Mouse (Mus musculus) monocyte, adult 59 days (primary cell): Measurements from ENCODE around the gene Hoxb13. TPM values are rescaled to one million over a fixed set of nuclear protein-coding genes. Genes with fewer than 3 reads are reported as not detected.

ENCODE experiments used
- total RNA-seq, 2 experiments: library from RNA; stranded (reverse); gene quantifications; one replicate each; pipeline ENCODE4 v1.2.4; 2023

Hoxb13 gene
- total RNA-seq, result not detected

GRCm38 (mm10) chr11:96193521-96194400, at the start of gene Hoxb13:
Gene Hoxb13, plus strand, starts transcription at chr11:96194316.

Other genes with a start within 250 kb of the Hoxb13 start
- not detected for gene Igf2bp1, start 188.4 kb upstream of the Hoxb13 start, total RNA-seq
- not detected for gene Gip, start 169.8 kb upstream of the Hoxb13 start, total RNA-seq
- 10 to 100 TPM; 60.6 to 62.0 TPM for gene Snf8, start 159.4 kb upstream of the Hoxb13 start, total RNA-seq
- 10 to 100 TPM; 39.0 to 39.5 TPM for gene Ube2z, start 128.9 kb upstream of the Hoxb13 start, total RNA-seq
- 100 to 1,000 TPM in 1 of 2 experiments, 10 to 100 TPM in 1; 98.9 to 109 TPM for gene Atp5g1, start 118.6 kb upstream of the Hoxb13 start, total RNA-seq
- gene Calcoco2, start 82.4 kb upstream of the Hoxb13 start, total RNA-seq, result not detected
- gene Ttll6, start 60.5 kb upstream of the Hoxb13 start, total RNA-seq, result not detected
- gene Hoxb9, start 77.1 kb downstream of the Hoxb13 start, total RNA-seq, result not detected
- not detected for gene Hoxb8, start 87.6 kb downstream of the Hoxb13 start, total RNA-seq
- not detected for gene Hoxb7, start 92.3 kb downstream of the Hoxb13 start, total RNA-seq
- not detected for gene Hoxb6, start 98.2 kb downstream of the Hoxb13 start, total RNA-seq
- not detected for gene Hoxb5, start 109.0 kb downstream of the Hoxb13 start, total RNA-seq
- gene Hoxb4, start 124.0 kb downstream of the Hoxb13 start, total RNA-seq, result 1 to 10 TPM; 3.4 to 5.5 TPM
- gene Hoxb3, start 129.0 kb downstream of the Hoxb13 start, total RNA-seq, result under 1 TPM; 0.21 to 0.50 TPM
- gene Hoxb2, start 156.2 kb downstream of the Hoxb13 start, total RNA-seq, result not detected
- gene Hoxb1, start 171.4 kb downstream of the Hoxb13 start, total RNA-seq, result not detected